Mouse (Mus musculus) urinary bladder, postnatal 25 days (tissue): ENCODE measurements around the gene Kbtbd7.
"Not testable (repeated sequence)": the region's sequence is repeated elsewhere in the genome, so short reads cannot be mapped to it uniquely, and the experiment has no call there.

Source experiments
- DNase-seq: peaks from one replicate; pipeline ENCODE4 v3.0.0; 2022; ENCODE audit warnings: low spot score

The Kbtbd7 gene

GRCm38 (mm10) chr14:79425979-79426729 is at the start of gene Kbtbd7:
TSS of gene Kbtbd7 (plus strand) at chr14:79426511.
- DNase-seq: peak; percentile 83

DNA sequence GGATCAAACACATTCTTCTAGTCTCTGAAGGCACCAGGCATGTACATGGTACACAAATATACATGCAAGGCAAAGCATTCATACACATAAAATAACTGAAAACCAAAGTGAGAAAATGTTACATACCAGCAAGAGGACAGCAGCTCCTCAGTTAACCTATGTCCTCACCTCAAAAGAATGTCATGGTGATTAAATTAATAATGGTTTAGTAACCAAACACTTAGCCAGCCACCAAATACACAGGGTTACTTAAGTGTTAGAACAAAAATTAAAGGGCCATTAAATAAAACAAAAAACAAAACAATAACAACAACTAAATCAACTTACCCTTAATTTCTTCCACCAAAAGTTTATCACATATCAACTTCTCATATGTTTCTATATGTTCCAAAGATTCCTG is 49.3 kb upstream of the Kbtbd7 start:
- no peak for DNase-seq

GRCm38 (mm10) chr14:79383120-79383519 is 43.2 kb upstream of the Kbtbd7 start:
- no peak for DNase-seq

GRCm38 (mm10) chr14:79388304-79388703 is 38.0 kb upstream of the Kbtbd7 start:
- DNase-seq: no peak

DNA sequence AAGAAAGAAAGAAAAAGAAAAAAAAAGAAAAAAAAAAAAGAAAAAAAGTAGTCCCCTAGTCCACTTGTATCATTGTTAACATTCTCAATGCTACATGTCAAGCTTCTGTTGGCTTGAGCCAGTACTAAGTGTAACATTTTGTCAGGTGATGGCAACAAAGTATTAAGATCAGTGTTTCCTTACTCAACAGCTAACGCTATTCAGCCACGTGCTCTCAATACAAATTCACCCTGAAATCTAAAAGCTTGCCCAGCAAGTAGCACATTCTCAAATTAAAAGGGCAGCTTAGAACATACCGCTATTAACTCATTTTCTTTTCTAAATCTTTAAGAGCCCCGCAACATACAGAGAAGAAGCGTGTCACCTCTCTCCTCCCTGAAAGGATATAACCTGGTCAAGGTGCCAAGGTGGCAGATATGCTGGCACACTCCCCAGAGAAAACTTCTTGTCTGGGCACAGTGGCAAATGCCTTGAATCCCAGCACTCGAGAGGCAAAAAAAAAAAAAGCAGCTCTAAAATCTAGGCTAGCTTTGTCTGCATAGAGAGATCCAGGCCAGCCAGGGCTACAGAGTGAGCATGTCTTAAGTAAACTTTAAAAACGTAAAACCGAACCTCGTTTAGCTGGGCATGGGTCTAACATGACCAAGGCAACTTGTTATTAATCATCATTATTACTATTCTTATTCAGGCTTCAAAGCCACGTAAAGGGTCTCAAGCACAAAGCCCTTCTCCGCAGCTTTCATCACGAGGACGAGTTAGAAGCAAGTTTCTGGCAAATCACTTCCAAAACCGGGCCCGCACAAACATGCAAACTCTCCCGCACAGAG is 36.7 kb upstream of the Kbtbd7 start:
- peak; percentile 9 for DNase-seq

GRCm38 (mm10) chr14:79390265-79390926 is 35.9 kb upstream of the Kbtbd7 start, which contains the start of gene Naa16:
TSS of gene Naa16 (minus strand) at chr14:79390778.
- peak; percentile 98 for DNase-seq

DNA sequence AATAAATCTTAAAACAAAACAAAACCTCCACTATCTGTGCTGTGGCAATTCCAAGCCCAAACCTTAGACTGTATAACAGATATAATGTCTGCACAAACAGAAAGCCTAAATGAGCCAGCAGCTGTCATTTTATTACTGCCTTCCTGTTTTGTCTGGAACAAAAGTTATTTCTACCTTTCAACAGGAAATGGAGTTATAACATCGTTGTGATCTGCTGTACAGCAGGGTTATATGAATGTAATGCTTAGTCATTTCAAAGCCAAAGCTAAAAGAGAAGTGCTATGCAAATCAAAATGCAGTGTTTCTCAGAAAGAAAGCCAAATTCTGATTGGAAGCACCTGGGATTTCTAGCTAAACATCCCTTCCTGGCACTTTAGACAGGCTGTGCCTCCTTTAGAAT is 33.0 kb upstream of the Kbtbd7 start:
- no peak for DNase-seq

DNA sequence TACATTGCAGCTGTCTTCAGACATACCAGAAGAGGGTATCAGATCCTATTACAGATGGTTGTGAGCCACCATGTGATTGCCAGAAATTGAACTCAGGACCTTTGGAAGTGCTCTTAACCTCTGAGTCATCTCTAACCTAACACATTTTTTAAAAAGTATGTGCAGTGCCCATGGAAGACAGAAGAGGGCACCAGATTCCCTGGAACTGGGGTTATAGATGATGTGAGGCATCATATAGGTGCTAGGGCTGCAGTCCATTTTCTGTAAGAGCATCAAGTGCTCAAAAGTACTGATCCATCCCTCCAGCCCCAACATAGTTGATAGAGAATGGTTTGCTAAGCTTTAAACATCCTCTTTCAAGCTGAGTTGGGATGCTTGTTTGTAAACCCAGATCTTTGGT is 31.7 kb upstream of the Kbtbd7 start:
- peak; percentile 14 for DNase-seq

DNA sequence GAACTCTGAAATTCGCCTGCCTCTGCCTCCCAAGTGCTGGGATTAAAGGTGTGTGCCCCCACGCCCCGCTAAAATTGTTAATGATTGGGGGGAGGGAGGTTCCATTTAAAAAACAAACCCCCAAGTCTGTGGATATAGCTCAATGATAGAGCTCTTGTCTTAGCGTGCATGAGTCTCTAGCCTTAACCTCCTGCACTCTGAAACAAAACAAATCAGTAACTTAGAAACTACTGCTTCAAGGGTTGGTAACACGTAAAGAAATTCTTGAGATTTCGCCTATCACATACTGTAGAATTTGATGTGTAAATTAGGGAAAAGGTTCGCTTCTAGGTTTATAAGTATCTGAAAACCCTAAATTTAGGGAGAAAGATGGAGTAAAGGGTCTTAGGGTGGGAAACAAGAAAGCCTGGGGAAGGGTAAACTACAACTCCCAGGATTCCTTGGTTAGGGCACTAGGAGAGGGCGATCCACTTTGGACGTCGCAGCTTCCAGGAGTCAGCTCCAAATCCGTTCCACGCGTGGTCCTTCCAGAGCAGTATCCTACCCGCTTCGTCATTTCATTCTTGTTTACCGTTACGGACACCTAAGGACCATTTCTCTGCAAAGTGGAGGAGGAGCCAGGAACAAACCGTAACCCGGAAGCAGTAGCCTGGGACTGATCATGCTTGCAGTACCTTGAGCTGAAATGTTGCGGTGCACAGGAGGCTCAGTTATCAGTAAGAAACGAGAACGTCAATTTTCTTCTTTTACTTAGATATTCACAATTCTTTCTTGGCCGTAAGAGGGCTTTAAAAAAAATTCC is 28.8 kb upstream of the Kbtbd7 start, which contains the start of gene Mtrf1:
Mtrf1 (plus strand) TSS at position 452 of the 802 bp plus-strand sequence.
- peak; percentile 52 for DNase-seq

- no peak for DNase-seq
Measured at GRCm38 (mm10) chr14:79407641-79408040, 18.7 kb upstream of the Kbtbd7 start.

- DNase-seq: no peak
Measured at GRCm38 (mm10) chr14:79409278-79409830, 17.0 kb upstream of the Kbtbd7 start.

DNA sequence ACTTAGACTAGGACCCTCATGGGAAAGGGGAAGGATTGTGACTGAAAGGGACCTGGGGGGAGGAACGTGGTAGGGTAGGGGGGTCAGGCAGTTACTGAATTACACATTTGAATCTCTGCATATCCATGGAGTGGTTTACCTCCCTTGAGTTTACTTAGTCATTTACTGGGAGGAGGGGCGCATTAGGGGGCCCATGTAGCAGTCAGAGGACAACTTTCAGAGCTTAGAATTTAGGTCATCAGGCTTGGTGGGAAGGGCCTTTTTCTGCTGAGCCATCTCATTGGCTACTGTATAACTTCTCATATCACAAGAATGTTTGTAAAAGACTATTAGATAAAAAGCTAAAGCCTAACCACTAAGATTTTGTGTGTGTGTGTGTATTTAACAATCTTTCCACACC is 15.6 kb upstream of the Kbtbd7 start:
- no peak for DNase-seq

GRCm38 (mm10) chr14:79413121-79413520 is 13.2 kb upstream of the Kbtbd7 start:
- no peak for DNase-seq

DNA sequence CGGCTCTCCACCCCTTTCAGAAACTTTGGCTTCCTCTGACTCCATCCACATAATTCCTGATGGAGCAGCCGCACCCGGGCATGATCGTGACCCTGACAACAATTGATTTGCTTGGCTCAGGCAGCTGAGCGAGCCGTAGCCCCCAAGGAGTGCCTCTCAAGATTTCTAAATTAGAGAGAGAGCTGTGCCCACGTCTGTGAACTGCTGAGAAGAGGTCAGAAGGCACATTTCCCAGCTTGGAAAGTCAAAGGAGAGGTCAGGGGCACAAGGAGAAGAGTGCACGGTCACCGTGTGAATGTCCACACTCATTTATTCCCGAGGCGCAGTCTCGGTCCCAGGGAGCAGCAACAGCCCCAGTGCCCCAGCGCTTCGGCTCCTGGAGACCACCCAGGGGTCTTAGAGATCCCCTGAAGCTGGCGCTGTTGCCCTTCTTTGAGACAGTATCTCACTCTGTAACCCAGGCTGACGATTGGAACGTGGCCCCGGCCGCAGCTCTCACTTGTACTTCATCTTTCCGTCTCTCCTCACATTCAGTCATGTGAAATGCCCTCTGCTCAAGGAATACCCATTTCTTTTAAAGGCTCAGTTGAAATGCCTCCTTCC is 6.1 kb upstream of the Kbtbd7 start:
- no peak for DNase-seq

- DNase-seq: not testable (repeated sequence)
Measured at GRCm38 (mm10) chr14:79426730-79427365, 537 bp downstream of the Kbtbd7 start.

DNA sequence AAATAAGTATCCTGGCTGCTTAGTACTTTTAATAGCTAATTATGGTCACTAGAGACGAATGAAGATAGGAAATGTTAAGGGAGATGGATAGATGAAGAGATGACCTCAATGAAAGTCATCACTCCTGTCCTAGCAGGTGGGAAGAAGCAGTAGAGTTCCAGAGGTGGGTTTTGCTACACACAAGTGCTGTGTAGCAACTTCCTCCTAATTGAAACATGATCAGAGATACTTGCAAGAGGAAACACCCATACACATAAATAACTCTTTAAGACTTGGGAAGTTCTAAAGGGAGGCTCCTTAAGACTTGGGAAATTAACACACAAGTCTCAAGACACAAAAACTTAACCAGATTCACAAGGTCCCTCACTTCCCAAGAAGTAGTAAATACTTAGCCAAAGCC is 7.8 kb downstream of the Kbtbd7 start:
- no peak for DNase-seq

- DNase-seq: no peak
Measured at GRCm38 (mm10) chr14:79440655-79441054, 14.3 kb downstream of the Kbtbd7 start.

GRCm38 (mm10) chr14:79441441-79441840 is 15.1 kb downstream of the Kbtbd7 start:
- no peak for DNase-seq

DNA sequence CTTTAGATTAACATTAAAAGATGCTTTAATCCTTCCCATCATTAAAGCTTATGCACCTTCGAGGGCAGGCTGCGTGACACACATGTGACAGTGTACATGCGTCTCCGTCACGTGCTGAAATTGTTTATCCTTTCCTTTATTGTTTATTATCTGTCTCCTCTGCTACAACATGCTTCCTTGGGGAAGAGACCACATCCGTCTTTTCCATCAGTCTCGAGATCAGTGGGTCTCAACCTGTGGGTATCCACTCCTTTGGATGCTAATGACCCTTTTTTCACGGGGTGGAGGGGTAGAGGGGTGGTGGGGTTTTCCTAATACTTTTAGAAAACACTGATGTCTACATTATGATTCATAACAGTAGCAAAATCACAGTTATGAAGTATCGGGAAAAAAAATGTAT is 18.3 kb downstream of the Kbtbd7 start:
- no peak for DNase-seq

DNA sequence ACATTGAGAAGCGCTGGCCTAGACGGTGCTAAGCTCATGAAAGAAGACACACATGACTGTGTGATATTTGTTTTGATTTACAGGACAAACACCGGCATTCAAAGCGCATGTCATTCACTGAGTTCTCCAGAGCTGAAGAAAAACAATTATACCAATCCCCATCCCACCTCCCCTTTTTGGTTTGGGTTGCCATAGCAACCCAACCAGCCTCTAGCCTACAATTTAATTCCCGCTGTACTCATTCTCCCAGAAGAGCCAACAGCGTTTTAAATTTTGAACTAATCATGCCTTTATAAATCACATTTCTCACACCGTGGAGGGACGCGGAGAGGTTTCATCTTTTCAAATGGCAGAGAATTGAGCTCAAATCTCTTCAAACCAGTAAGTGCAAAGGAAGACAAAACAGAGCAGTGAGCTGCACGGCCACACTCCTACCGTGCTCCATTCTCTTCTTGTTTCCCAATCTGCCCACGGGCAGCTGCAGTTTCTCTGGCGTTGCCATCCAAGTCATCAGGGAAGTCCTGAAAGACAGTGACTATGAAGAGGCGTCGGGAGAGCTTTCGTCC is 18.8 kb downstream of the Kbtbd7 start:
- no peak for DNase-seq
